Mouse (Mus musculus) kidney, embryonic 16.5 days (tissue): ENCODE measurements around the gene C130074G19Rik. TPM values are rescaled to one million over a fixed set of nuclear protein-coding genes. Genes with fewer than 3 reads are reported as not detected.

Source experiments
- ATAC-seq: fragments of 200-750 bp; cut with Nextera tagmentation; 2 replicates; pipeline ENCODE4 v1.8.0; 2017; ENCODE audit warnings: moderate TSS enrichment; ENCODE audit not compliant: low FRiP score, low TSS enrichment
- H3K27ac ChIP-seq: fragments of 300-500 bp; sonication (generic); 2 replicates; pipeline ENCODE4 v1.5.1; 2014; ENCODE audit warnings: low read length
- H3K27me3 ChIP-seq: fragments of 300-500 bp; sonication (generic); 2 replicates; pipeline ENCODE4 v1.6.1; 2014; ENCODE audit warnings: low read length, control low read depth, mixed read lengths; ENCODE audit not compliant: insufficient read depth
- H3K36me3 ChIP-seq: fragments of 300-500 bp; sonication (generic); 2 replicates; pipeline ENCODE4 v1.6.1; 2014; ENCODE audit warnings: low read length, control low read depth, mixed read lengths; ENCODE audit not compliant: insufficient read depth
- H3K4me1 ChIP-seq: fragments of 300-500 bp; sonication (generic); 2 replicates; pipeline ENCODE4 v1.6.1; 2014; ENCODE audit warnings: low read length, control low read depth, mixed read lengths; ENCODE audit not compliant: insufficient read depth
- H3K4me2 ChIP-seq: fragments of 300-500 bp; sonication (generic); replicated peaks from 2 replicates; pipeline ENCODE4 v1.6.1; 2014; ENCODE audit warnings: low read depth, low read length
- H3K4me3 ChIP-seq: fragments of 300-500 bp; sonication (generic); 2 replicates; pipeline ENCODE4 v1.5.1; 2014; ENCODE audit warnings: mild to moderate bottlenecking, low read length
- H3K9ac ChIP-seq: fragments of 300-500 bp; sonication (generic); replicated peaks from 2 replicates; pipeline ENCODE4 v1.6.1; 2014; ENCODE audit warnings: low read length
- H3K9me3 ChIP-seq: fragments of 300-500 bp; sonication (generic); 2 replicates; pipeline ENCODE4 v1.6.1; 2016; ENCODE audit warnings: low read length, control low read depth
- WGBS: fragments of 180-500 bp; shearing (Covaris S2); extraction: QIAGEN DNeasy Blood & Tissue Kit; methylation state at CpG from one replicate; pipeline ENCODE4 v1.1.7; 2014; 5-methylcytosine and 5-hydroxymethylcytosine counted together
- polyA plus RNA-seq: library from polyadenylated mRNA; unstranded; fragments of >200 nt; fragmentation: Nextera tagmentation; extraction: Ambion mirVana; gene quantifications from 2 replicates; pipeline ENCODE4 v1.2.1, GENCODE M21; 2015

C130074G19Rik gene
- polyA plus RNA-seq, 1 experiment from 2014 or later, result 3.1 TPM

- no peaks in the 10 kb centered on the region for H3K36me3 ChIP-seq
- peak overlapping the region; percentile 58 for H3K27ac ChIP-seq
- WGBS, result 31% methylated on average over 7 of the region's 7 CpGs
- no peak overlapping the region for H3K4me3 ChIP-seq
- H3K4me1 ChIP-seq, result peaks cover 19% of the 10 kb centered on the region; the same call in 1 of the 2 replicates
- H3K9ac ChIP-seq, result no peak overlapping the region
- H3K9me3 ChIP-seq, result no peaks in the 10 kb centered on the region
- peak; percentile 28; the same call in 1 of the 2 replicates for ATAC-seq
- no peaks in the 10 kb centered on the region for H3K27me3 ChIP-seq
- no peak overlapping the region for H3K4me2 ChIP-seq
These were observed 18.6 kb downstream of the C130074G19Rik start for GRCm38 (mm10) chr1:184864381-184864801.

GRCm38 (mm10) chr1:184862636-184863035 lies 20.4 kb downstream of the C130074G19Rik start:
- Histone ChIP-seq H3K4me2 (no peak overlapping the region), H3K4me3 (no peak overlapping the region), H3K27ac (no peak overlapping the region), H3K27me3 (no peaks in the 10 kb centered on the region), H3K36me3 (no peaks in the 10 kb centered on the region), H3K9me3 (no peaks in the 10 kb centered on the region), H3K4me1 (peaks cover 15% of the 10 kb centered on the region; the same call in 1 of the 2 replicates), H3K9ac (no peak overlapping the region)
- ATAC-seq, result no peak
- WGBS, result 86% methylated on average over 6 of the region's 6 CpGs

GRCm38 (mm10) chr1:184861551-184861950 lies 21.5 kb downstream of the C130074G19Rik start:
- no peak for ATAC-seq
- no peak overlapping the region for H3K9ac ChIP-seq
- no peaks in the 10 kb centered on the region for H3K36me3 ChIP-seq
- H3K4me3 ChIP-seq, result no peak overlapping the region
- peaks cover 15% of the 10 kb centered on the region; the same call in 1 of the 2 replicates for H3K4me1 ChIP-seq
- no peak overlapping the region for H3K4me2 ChIP-seq
- no peaks in the 10 kb centered on the region for H3K27me3 ChIP-seq
- H3K27ac ChIP-seq, result no peak overlapping the region
- H3K9me3 ChIP-seq, result no peaks in the 10 kb centered on the region
- WGBS, result 59% methylated on average over 2 of the region's 2 CpGs

- Histone ChIP-seq H3K9me3 (no peaks in the 10 kb centered on the region), H3K4me1 (peaks cover 15% of the 10 kb centered on the region; the same call in 1 of the 2 replicates), H3K4me2 (no peak overlapping the region), H3K27ac (0 out of 2 replicates have a peak overlapping the region, but pooled peaks have one; percentile 12), H3K36me3 (no peaks in the 10 kb centered on the region), H3K4me3 (no peak overlapping the region), H3K27me3 (no peaks in the 10 kb centered on the region), H3K9ac (no peak overlapping the region)
- WGBS, result 45% methylated on average over 3 of the region's 3 CpGs
- no peak for ATAC-seq
These were observed 22.7 kb downstream of the C130074G19Rik start for GRCm38 (mm10) chr1:184860276-184860675.

DNA sequence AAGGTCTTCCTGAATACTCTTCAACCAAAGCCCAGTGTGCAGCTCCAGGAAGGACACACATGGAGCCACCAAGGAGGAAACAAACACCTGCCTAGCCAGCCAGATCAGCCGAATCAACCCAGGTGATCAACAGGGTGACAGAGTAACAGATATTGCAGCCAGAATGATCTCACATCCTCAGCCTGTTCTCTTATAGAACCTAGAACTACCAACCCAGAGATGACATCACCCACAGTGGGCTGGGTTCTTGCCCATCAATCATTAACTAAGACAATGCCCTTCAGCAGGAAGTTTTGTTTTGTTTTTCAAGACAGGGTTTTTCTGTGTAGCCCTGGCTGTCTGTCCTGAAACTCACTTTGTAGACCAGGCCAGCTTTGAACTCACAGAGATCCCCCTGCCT lies 24.8 kb downstream of the C130074G19Rik start:
- Histone ChIP-seq H3K4me1 (peaks cover 9% of the 10 kb centered on the region; the same call in 1 of the 2 replicates), H3K36me3 (no peaks in the 10 kb centered on the region), H3K9ac (no peak overlapping the region), H3K27me3 (no peaks in the 10 kb centered on the region), H3K27ac (no peak overlapping the region), H3K9me3 (no peaks in the 10 kb centered on the region), H3K4me3 (no peak overlapping the region), H3K4me2 (no peak overlapping the region)
- WGBS, result 89% methylated on average over 1 of the region's 1 CpGs
- ATAC-seq, result no peak

GRCm38 (mm10) chr1:184857216-184857615 lies 25.8 kb downstream of the C130074G19Rik start:
- H3K4me3 ChIP-seq, result no peak overlapping the region
- no peak for ATAC-seq
- H3K9ac ChIP-seq, result no peak overlapping the region
- H3K27me3 ChIP-seq, result no peaks in the 10 kb centered on the region
- WGBS, result 86% methylated on average over 9 of the region's 9 CpGs
- H3K27ac ChIP-seq, result no peak overlapping the region
- H3K4me1 ChIP-seq, result peaks cover 13% of the 10 kb centered on the region
- no peak overlapping the region for H3K4me2 ChIP-seq
- H3K9me3 ChIP-seq, result no peaks in the 10 kb centered on the region
- no peaks in the 10 kb centered on the region for H3K36me3 ChIP-seq

DNA sequence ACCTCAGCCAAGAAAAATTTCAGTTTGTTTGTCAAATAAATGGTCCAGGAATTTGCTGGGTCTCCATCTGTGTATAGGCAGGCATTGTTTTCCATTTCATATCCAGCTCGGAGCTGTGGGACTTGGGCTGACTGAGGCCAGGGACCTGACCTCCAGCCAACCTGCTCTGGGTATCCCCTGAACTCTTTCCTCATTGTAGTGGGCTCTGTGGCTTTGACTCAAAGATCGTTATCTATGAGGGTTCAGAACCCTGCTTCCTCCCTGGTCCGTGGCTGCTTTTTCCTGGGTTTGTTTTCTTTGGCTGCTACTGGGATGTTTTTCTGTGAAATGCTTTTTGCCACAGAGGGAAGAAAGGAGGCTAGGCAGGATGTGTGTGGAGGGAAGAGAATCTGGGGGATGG lies 29.1 kb downstream of the C130074G19Rik start:
- Histone ChIP-seq H3K4me2 (peak overlapping the region; percentile 39), H3K9ac (0 out of 2 replicates have a peak overlapping the region, but pooled peaks have one; percentile 8), H3K27me3 (no peaks in the 10 kb centered on the region), H3K9me3 (no peaks in the 10 kb centered on the region), H3K36me3 (no peaks in the 10 kb centered on the region), H3K27ac (peak overlapping the region; percentile 85), H3K4me1 (peaks cover 21% of the 10 kb centered on the region), H3K4me3 (no peak overlapping the region)
- ATAC-seq, result peak; percentile 7; the same call in 1 of the 2 replicates
- WGBS, result 32% methylated on average over 3 of the region's 3 CpGs

GRCm38 (mm10) chr1:184853339-184853738 lies 29.7 kb downstream of the C130074G19Rik start:
- Histone ChIP-seq H3K9ac (0 out of 2 replicates have a peak overlapping the region, but pooled peaks have one; percentile 8), H3K4me1 (peaks cover 21% of the 10 kb centered on the region), H3K4me2 (peak overlapping the region; percentile 39), H3K4me3 (peak overlapping the region; percentile 17), H3K27me3 (no peaks in the 10 kb centered on the region), H3K9me3 (no peaks in the 10 kb centered on the region), H3K36me3 (no peaks in the 10 kb centered on the region), H3K27ac (peak overlapping the region; percentile 85)
- WGBS, result 21% methylated on average over 5 of the region's 5 CpGs
- peak; percentile 54; the same call in 1 of the 2 replicates for ATAC-seq

- H3K4me1 ChIP-seq, result peaks cover 21% of the 10 kb centered on the region
- peak overlapping the region; percentile 63 for H3K27ac ChIP-seq
- 0 out of 2 replicates have a peak overlapping the region, but pooled peaks have one; percentile 1 for H3K4me3 ChIP-seq
- no peaks in the 10 kb centered on the region for H3K36me3 ChIP-seq
- H3K27me3 ChIP-seq, result 0 out of 2 replicates have a peak, but pooled peaks cover 3% of the 10 kb centered on the region
- peak overlapping the region; percentile 40 for H3K4me2 ChIP-seq
- peak overlapping the region; percentile 19; the same call in 1 of the 2 replicates for H3K9ac ChIP-seq
- WGBS, result 14% methylated on average over 31 of the region's 31 CpGs
- ATAC-seq, result peak; percentile 84
- H3K9me3 ChIP-seq, result no peaks in the 10 kb centered on the region
These were observed 31.0 kb downstream of the C130074G19Rik start for GRCm38 (mm10) chr1:184851741-184852618.
